Mouse (Mus musculus): ENCODE measurements around the gene Lrrc1. TPM values are rescaled to one million over a fixed set of nuclear protein-coding genes. Genes with fewer than 3 reads are reported as not detected.

Gene Lrrc1
- total and polyA plus RNA-seq, 2 experiments from 2014 or later = 7.4 to 19.8 TPM

GRCm38 (mm10) chr9:77510574-77510973 is 34.1 kb downstream of the Lrrc1 start:
- Histone ChIP-seq H3K36me3 (ENCODE audit: insufficient read depth, low read length) (no peaks in the 10 kb centered on the region), H3K4me2 (ENCODE audit: low read depth, low read length) (no peak overlapping the region), H3K27ac (no peak overlapping the region), H3K9ac (replicated peaks; ENCODE audit: low read length) (no peak overlapping the region), H3K27me3 (ENCODE audit: insufficient read depth, low read length) (no peaks in the 10 kb centered on the region), H3K4me3 (ENCODE audit: low read length) (no peak overlapping the region), H3K9me3 (ENCODE audit: low read length) (no peaks in the 10 kb centered on the region), H3K4me1 (ENCODE audit: insufficient read depth, low read length) (no peaks in the 10 kb centered on the region)
- no peak for TF ChIP-seq CTCF (IDR thresholded peaks at IDR 0.05; ENCODE audit: low read depth)
- DNase-seq (ENCODE audit: low spot score) (no peak), ATAC-seq (no peak)
- WGBS = 73% methylated on average over 8 of the region's 8 CpGs

GRCm38 (mm10) chr9:77507743-77508394 is 36.8 kb downstream of the Lrrc1 start:
- Histone ChIP-seq H3K27me3 (ENCODE audit: insufficient read depth, low read length) (no peaks in the 10 kb centered on the region), H3K4me2 (ENCODE audit: low read depth, low read length) (no peak overlapping the region), H3K4me3 (ENCODE audit: low read length) (no peak overlapping the region), H3K36me3 (ENCODE audit: insufficient read depth, low read length) (no peaks in the 10 kb centered on the region), H3K4me1 (ENCODE audit: insufficient read depth, low read length) (0 out of 2 replicates have a peak, but pooled peaks cover 3% of the 10 kb centered on the region), H3K9ac (replicated peaks; ENCODE audit: low read length) (no peak overlapping the region), H3K27ac (no peak overlapping the region), H3K9me3 (ENCODE audit: low read length) (no peaks in the 10 kb centered on the region)
- DNase-seq (ENCODE audit: low spot score) (no peak), ATAC-seq (no peak)
- 88% methylated on average over 3 of the region's 3 CpGs for WGBS
- no peak for TF ChIP-seq CTCF (IDR thresholded peaks at IDR 0.05; ENCODE audit: low read depth)

- H3K27me3 ChIP-seq (ENCODE audit: insufficient read depth, low read length) = no peaks in the 10 kb centered on the region
- H3K36me3 ChIP-seq (ENCODE audit: insufficient read depth, low read length) = no peaks in the 10 kb centered on the region
- H3K4me1 ChIP-seq (ENCODE audit: insufficient read depth, low read length) = 0 out of 2 replicates have a peak, but pooled peaks cover 3% of the 10 kb centered on the region
- peak; percentile 79 for DNase-seq (ENCODE audit: low spot score)
- TF ChIP-seq CTCF (IDR thresholded peaks at IDR 0.05; ENCODE audit: low read depth) = no peak
- H3K4me2 ChIP-seq (ENCODE audit: low read depth, low read length) = peak overlapping the region; percentile 36
- H3K9ac ChIP-seq (replicated peaks; ENCODE audit: low read length) = no peak overlapping the region
- 19% methylated on average over 14 of the region's 14 CpGs for WGBS
- H3K4me3 ChIP-seq (ENCODE audit: low read length) = no peak overlapping the region
- no peaks in the 10 kb centered on the region for H3K9me3 ChIP-seq (ENCODE audit: low read length)
- peak; percentile 81 for ATAC-seq
- 0 out of 2 replicates have a peak overlapping the region, but pooled peaks have one; percentile 1 for H3K27ac ChIP-seq
Observed at GRCm38 (mm10) chr9:77502548-77503438, 41.9 kb downstream of the Lrrc1 start.

- ATAC-seq = no peak
- WGBS = 37% methylated on average over 6 of the region's 6 CpGs
- H3K4me3 ChIP-seq (ENCODE audit: low read length) = no peak overlapping the region
- H3K9me3 ChIP-seq (ENCODE audit: low read length) = no peaks in the 10 kb centered on the region
- H3K36me3 ChIP-seq (ENCODE audit: insufficient read depth, low read length) = no peaks in the 10 kb centered on the region
- H3K4me2 ChIP-seq (ENCODE audit: low read depth, low read length) = 0 out of 2 replicates have a peak overlapping the region, but pooled peaks have one; percentile 36
- no peak for DNase-seq (ENCODE audit: low spot score)
- H3K27me3 ChIP-seq (ENCODE audit: insufficient read depth, low read length) = no peaks in the 10 kb centered on the region
- H3K27ac ChIP-seq = no peak overlapping the region
- TF ChIP-seq CTCF (IDR thresholded peaks at IDR 0.05; ENCODE audit: low read depth) = no peak
- H3K9ac ChIP-seq (replicated peaks; ENCODE audit: low read length) = no peak overlapping the region
- H3K4me1 ChIP-seq (ENCODE audit: insufficient read depth, low read length) = 0 out of 2 replicates have a peak, but pooled peaks cover 4% of the 10 kb centered on the region
Observed at GRCm38 (mm10) chr9:77502171-77502547, 42.5 kb downstream of the Lrrc1 start.

GRCm38 (mm10) chr9:77499084-77499483 is 45.6 kb downstream of the Lrrc1 start:
- Histone ChIP-seq H3K36me3 (ENCODE audit: insufficient read depth, low read length) (no peaks in the 10 kb centered on the region), H3K27ac (no peak overlapping the region), H3K4me3 (ENCODE audit: low read length) (no peak overlapping the region), H3K4me2 (ENCODE audit: low read depth, low read length) (no peak overlapping the region), H3K9ac (replicated peaks; ENCODE audit: low read length) (no peak overlapping the region), H3K9me3 (ENCODE audit: low read length) (no peaks in the 10 kb centered on the region), H3K27me3 (ENCODE audit: insufficient read depth, low read length) (no peaks in the 10 kb centered on the region), H3K4me1 (ENCODE audit: insufficient read depth, low read length) (peaks cover 7% of the 10 kb centered on the region; the same call in 1 of the 2 replicates)
- DNase-seq (ENCODE audit: low spot score) = no peak
- WGBS = 85% methylated on average over 6 of the region's 6 CpGs
- ATAC-seq = no peak
- no peak for TF ChIP-seq CTCF (IDR thresholded peaks at IDR 0.05; ENCODE audit: low read depth)

- Histone ChIP-seq H3K36me3 (ENCODE audit: insufficient read depth, low read length) (no peaks in the 10 kb centered on the region), H3K4me2 (ENCODE audit: low read depth, low read length) (no peak overlapping the region), H3K4me3 (ENCODE audit: low read length) (no peak overlapping the region), H3K27me3 (ENCODE audit: insufficient read depth, low read length) (no peaks in the 10 kb centered on the region), H3K9ac (replicated peaks; ENCODE audit: low read length) (no peak overlapping the region), H3K9me3 (ENCODE audit: low read length) (no peaks in the 10 kb centered on the region), H3K4me1 (ENCODE audit: insufficient read depth, low read length) (peaks cover 7% of the 10 kb centered on the region; the same call in 1 of the 2 replicates), H3K27ac (no peak overlapping the region)
- DNase-seq (ENCODE audit: low spot score) (no peak), ATAC-seq (no peak)
- TF ChIP-seq CTCF (IDR thresholded peaks at IDR 0.05; ENCODE audit: low read depth) = no peak
- WGBS = 75% methylated on average over 3 of the region's 3 CpGs
Observed at GRCm38 (mm10) chr9:77498406-77498805, 46.3 kb downstream of the Lrrc1 start.
